Comparison of ENCODE assay signal across 31 mouse cellular contexts in genomic region chr2:146247576-146247975, GRCm38 (mm10). TPM values are rescaled to one million over a fixed set of nuclear protein-coding genes. Genes with fewer than 3 reads are reported as not detected.
DNase-seq lines count a peak whose midpoint lies in the region; ATAC-seq lines count a peak whose summit lies in the region.
"Had no signal": no experiment of that assay in that cellular context is flagged by ENCODE, and none has a peak within 500 bp of the region (broad histone marks: within the 10 kb centered on the region; RNA-seq: fewer than 3 reads in every experiment).

No protein-coding gene starts in this region.

- peak; percentile 16 for DNase-seq in hindbrain, embryonic 10.5 days (ENCODE audit: low spot score)
- no peak for DNase-seq in lung, postnatal 10 days
- DNase-seq in gastrocnemius, postnatal 10 days = no peak
- no peak for DNase-seq in cerebellum, postnatal 10 days
- DNase-seq: adrenal gland, adult 8-10 months; B cell, adult 2 months; cerebellum, adult 18-20 months; cerebellum, postnatal 36 days; gastrocnemius, postnatal 14 days; heart, adult 11 months; heart, postnatal 10 days; kidney, adult 9 months; kidney, postnatal 4 days; liver, embryonic 13.5 days; thymus, adult 2 months had no signal

- peak overlapping the region; percentile 71 for H3K27ac ChIP-seq in hindbrain, embryonic 10.5 days
- H3K27ac ChIP-seq in hindbrain, embryonic 16.5 days (ENCODE audit: low read depth, low read length) = no peak overlapping the region
- no peak overlapping the region for H3K27ac ChIP-seq in lung, embryonic 15.5 days
- no peak overlapping the region for H3K27ac ChIP-seq in intestine, embryonic 15.5 days
- H3K27ac ChIP-seq in liver, embryonic 16.5 days (ENCODE audit: low read length) = no peak overlapping the region
- H3K27ac ChIP-seq: embryonic facial prominence, embryonic 12.5 days; hindbrain, embryonic 12.5 days; liver, embryonic 13.5 days; midbrain, embryonic 12.5 days; stomach, postnatal 0 days had no signal

- no peak overlapping the region for H3K9ac ChIP-seq in hindbrain, embryonic 16.5 days (ENCODE audit: low read depth, low read length)
- no peak overlapping the region for H3K9ac ChIP-seq in lung, embryonic 15.5 days
- no peak overlapping the region for H3K9ac ChIP-seq in intestine, embryonic 15.5 days
- H3K9ac ChIP-seq in liver, embryonic 16.5 days (ENCODE audit: low read depth, low read length) = no peak overlapping the region
- H3K9ac ChIP-seq: embryonic facial prominence, embryonic 12.5 days; heart, embryonic 12.5 days; hindbrain, embryonic 12.5 days; liver, embryonic 13.5 days; midbrain, embryonic 12.5 days had no signal

- peaks cover 17% of the 10 kb centered on the region; the same call in 1 of the 2 replicates for H3K27me3 ChIP-seq in hindbrain, embryonic 10.5 days (ENCODE audit: insufficient read depth, poor library complexity, severe bottlenecking)
- no peaks in the 10 kb centered on the region for H3K27me3 ChIP-seq in hindbrain, embryonic 16.5 days (replicated peaks; ENCODE audit: control insufficient read depth, insufficient read depth, low read length)
- no peaks in the 10 kb centered on the region for H3K27me3 ChIP-seq in lung, embryonic 15.5 days
- no peaks in the 10 kb centered on the region for H3K27me3 ChIP-seq in intestine, embryonic 15.5 days (replicated peaks)
- no peaks in the 10 kb centered on the region for H3K27me3 ChIP-seq in liver, embryonic 16.5 days (ENCODE audit: control insufficient read depth, insufficient read depth, low read depth, low read length)
- H3K27me3 ChIP-seq: CH12.LX; embryonic facial prominence, embryonic 12.5 days; heart, embryonic 12.5 days; hindbrain, embryonic 12.5 days; liver, embryonic 13.5 days had no signal

- no peak overlapping the region for H3K4me3 ChIP-seq in hindbrain, embryonic 10.5 days
- H3K4me3 ChIP-seq in hindbrain, embryonic 16.5 days (ENCODE audit: low read length) = no peak overlapping the region
- H3K4me3 ChIP-seq in lung, embryonic 15.5 days = no peak overlapping the region
- H3K4me3 ChIP-seq in intestine, embryonic 15.5 days (replicated peaks) = no peak overlapping the region
- no peak overlapping the region for H3K4me3 ChIP-seq in liver, embryonic 16.5 days (ENCODE audit: low read depth, low read length)
- H3K4me3 ChIP-seq: embryonic facial prominence, embryonic 12.5 days; heart, embryonic 12.5 days; hindbrain, embryonic 12.5 days; liver, embryonic 13.5 days; midbrain, embryonic 12.5 days had no signal

- H3K36me3 ChIP-seq in hindbrain, embryonic 10.5 days = 0 out of 2 replicates have a peak, but pooled peaks cover 3% of the 10 kb centered on the region
- peaks cover 2% of the 10 kb centered on the region; the same call in 1 of the 2 replicates for H3K36me3 ChIP-seq in hindbrain, embryonic 16.5 days (ENCODE audit: control insufficient read depth, insufficient read depth, low read length)
- no peaks in the 10 kb centered on the region for H3K36me3 ChIP-seq in lung, embryonic 15.5 days
- no peaks in the 10 kb centered on the region for H3K36me3 ChIP-seq in intestine, embryonic 15.5 days
- no peaks in the 10 kb centered on the region for H3K36me3 ChIP-seq in liver, embryonic 16.5 days (ENCODE audit: control insufficient read depth, insufficient read depth)
- H3K36me3 ChIP-seq: embryonic facial prominence, embryonic 12.5 days had no signal

- H3K9me3 ChIP-seq in hindbrain, embryonic 10.5 days = no peaks in the 10 kb centered on the region
- no peaks in the 10 kb centered on the region for H3K9me3 ChIP-seq in hindbrain, embryonic 16.5 days (ENCODE audit: control insufficient read depth, low read length)
- H3K9me3 ChIP-seq in lung, embryonic 15.5 days = no peaks in the 10 kb centered on the region
- H3K9me3 ChIP-seq in intestine, embryonic 15.5 days = no peaks in the 10 kb centered on the region
- no peaks in the 10 kb centered on the region for H3K9me3 ChIP-seq in liver, embryonic 16.5 days (replicated peaks; ENCODE audit: control insufficient read depth, low read length)
- H3K9me3 ChIP-seq: embryonic facial prominence, embryonic 12.5 days; heart, embryonic 12.5 days; hindbrain, embryonic 12.5 days; liver, embryonic 13.5 days; midbrain, embryonic 12.5 days had no signal

- no peak overlapping the region for H3K4me2 ChIP-seq in hindbrain, embryonic 16.5 days (ENCODE audit: low read length)
- H3K4me2 ChIP-seq in lung, embryonic 15.5 days = no peak overlapping the region
- no peak overlapping the region for H3K4me2 ChIP-seq in intestine, embryonic 15.5 days (replicated peaks)
- H3K4me2 ChIP-seq in liver, embryonic 16.5 days (ENCODE audit: low read depth, low read length) = no peak overlapping the region
- H3K4me2 ChIP-seq: embryonic facial prominence, embryonic 12.5 days; heart, embryonic 12.5 days; hindbrain, embryonic 12.5 days; liver, embryonic 13.5 days; midbrain, embryonic 12.5 days had no signal

- WGBS in hindbrain, embryonic 10.5 days = 21% methylated on average over 6 of the region's 6 CpGs
- WGBS in hindbrain, embryonic 16.5 days = 39% methylated on average over 6 of the region's 6 CpGs
- WGBS in lung, embryonic 15.5 days = 18% methylated on average over 6 of the region's 6 CpGs
- 39% methylated on average over 6 of the region's 6 CpGs for WGBS in intestine, embryonic 15.5 days
- 45% methylated on average over 6 of the region's 6 CpGs for WGBS in liver, embryonic 16.5 days (ENCODE audit: insufficient replicate concordance)

- H3K4me1 ChIP-seq in hindbrain, embryonic 10.5 days (replicated peaks) = peaks cover 53% of the 10 kb centered on the region
- H3K4me1 ChIP-seq in hindbrain, embryonic 16.5 days (ENCODE audit: control insufficient read depth, insufficient read depth, low read depth, low read length) = 0 out of 2 replicates have a peak, but pooled peaks cover 2% of the 10 kb centered on the region
- H3K4me1 ChIP-seq in lung, embryonic 15.5 days = no peaks in the 10 kb centered on the region
- no peaks in the 10 kb centered on the region for H3K4me1 ChIP-seq in intestine, embryonic 15.5 days (replicated peaks)
- H3K4me1 ChIP-seq in liver, embryonic 16.5 days (ENCODE audit: control insufficient read depth, low read depth, low read length) = no peaks in the 10 kb centered on the region

- no peak for ATAC-seq in hindbrain, embryonic 16.5 days
- ATAC-seq in lung, embryonic 15.5 days (ENCODE audit: borderline replicate concordance, extremely low read depth, low FRiP score, low TSS enrichment) = 0 out of 2 replicates have a peak, but pooled peaks have one; percentile 27
- peak; percentile 43 for ATAC-seq in intestine, embryonic 15.5 days
- peak; percentile 24; the same call in 1 of the 2 replicates for ATAC-seq in liver, embryonic 16.5 days (ENCODE audit: low read depth)
- ATAC-seq: forebrain, embryonic 14.5 days; lung, postnatal 0 days had no signal

RNA-seq across cellular contexts. Expression of gene Insm1, which starts 25.9 kb away (rescaled TPM):
- 4.9 and 7.3 TPM in 2 replicates for polyA plus RNA-seq in hindbrain, embryonic 10.5 days (2016; fragmentation: Nextera tagmentation; extraction: Ambion mirVana)
- polyA plus RNA-seq in hindbrain, embryonic 16.5 days (2015; fragmentation: Nextera tagmentation; extraction: Ambion mirVana) = 1.9 and 2.3 TPM in 2 replicates
- polyA plus RNA-seq in lung, embryonic 15.5 days (2015; fragmentation: Nextera tagmentation; extraction: Ambion mirVana) = 0.11 and 0.15 TPM in 2 replicates
- polyA plus RNA-seq in intestine, embryonic 15.5 days (2015; fragmentation: Nextera tagmentation; extraction: Ambion mirVana) = 1.1 TPM in 2 replicates
- not detected in 2 replicates for polyA plus RNA-seq in liver, embryonic 16.5 days (2015; fragmentation: Nextera tagmentation; extraction: Ambion mirVana)
- not detected for total RNA-seq in gastrocnemius, postnatal 10 days (2021)
- total RNA-seq: CH12.LX; gastrocnemius, postnatal 14 days; heart, postnatal 10 days; megakaryocyte progenitor cell, adult 5-6 weeks; MEL; monocyte, adult 5-6 weeks; neutrophil, adult 5-6 weeks had no signal
- polyA plus RNA-seq: heart, embryonic 12.5 days; liver, embryonic 13.5 days had no signal
